Mouse (Mus musculus): ENCODE data around the gene Lgi4.

DNA sequence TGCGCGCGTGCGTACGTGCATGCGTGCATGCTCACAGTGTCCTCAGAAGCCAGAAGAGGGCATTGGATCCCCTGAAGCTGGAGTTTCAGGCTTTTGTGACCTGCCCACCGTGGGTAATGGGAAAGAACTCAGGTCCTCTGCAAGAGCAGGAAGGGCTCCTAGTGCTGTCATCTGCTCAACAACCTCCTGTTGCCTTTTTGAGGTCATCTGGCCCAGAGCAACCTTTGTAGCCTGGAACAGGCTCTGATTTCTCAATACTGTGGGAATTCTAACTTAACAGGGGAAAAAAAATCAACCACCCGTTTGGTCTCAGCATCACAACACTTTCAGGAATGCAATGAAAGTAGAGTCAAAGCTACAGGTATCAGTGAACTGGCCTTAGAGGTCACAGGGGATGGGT is 20.5 kb downstream of the Lgi4 start:
- no peak for TF ChIP-seq UBTF (IDR thresholded peaks at IDR 0.05; ENCODE audit: low read depth, low read length)
- TF ChIP-seq ETS1 (conservative IDR thresholded peaks at IDR 0.05; ENCODE audit: low read depth, low read length) = no peak
- TF ChIP-seq EP300 (IDR thresholded peaks at IDR 0.05; ENCODE audit: low read length) = no peak
- TF ChIP-seq CTCF (conservative IDR thresholded peaks at IDR 0.05 in 1 of 2, IDR thresholded peaks at IDR 0.05 in 1 of 2; ENCODE audit: low read depth in 2 of 2, low read length in 2 of 2) = no peak
- TF ChIP-seq E2F4 (IDR thresholded peaks at IDR 0.05; ENCODE audit: insufficient replicate concordance, low read depth, low read length) = no peak
- TF ChIP-seq MAZ (IDR thresholded peaks at IDR 0.05; ENCODE audit: low read depth, low read length) = no peak
- TF ChIP-seq MYC (IDR thresholded peaks at IDR 0.05; ENCODE audit: low read depth, low read length) = no peak
- no peak for TF ChIP-seq NELFE (IDR thresholded peaks at IDR 0.05; ENCODE audit: low read depth, low read length)
- no peak for TF ChIP-seq POLR2AphosphoS2 (IDR thresholded peaks at IDR 0.05; ENCODE audit: low read depth, low read length)
- TF ChIP-seq MAFK (IDR thresholded peaks at IDR 0.05; ENCODE audit: insufficient replicate concordance, low read length) = no peak
- TF ChIP-seq CHD1 (IDR thresholded peaks at IDR 0.05; ENCODE audit: low read depth, low read length) = no peak
- TF ChIP-seq MAX (IDR thresholded peaks at IDR 0.05; ENCODE audit: low read length) = no peak
- no peak for TF ChIP-seq POLR2A (IDR thresholded peaks at IDR 0.05; ENCODE audit: low read depth, low read length)
- TF ChIP-seq MXI1 (IDR thresholded peaks at IDR 0.05; ENCODE audit: low read depth, low read length) = no peak

All from CH12.LX (cell line).